Mouse (Mus musculus) brain, embryonic 14.5 days (tissue): ENCODE results near the gene Hnrnpa3. TPM values are rescaled to one million over a fixed set of nuclear protein-coding genes. Genes with fewer than 3 reads are reported as not detected.

ENCODE experiments used
- DNase-seq: peaks from one replicate; pipeline ENCODE4 v3.0.0-alpha.2; 2011; ENCODE audit warnings: low read depth
- CTCF ChIP-seq: fragments of 200-500 bp; IDR thresholded peaks from 2 replicates; pipeline ENCODE4 v1.5.1; 2012; ENCODE audit warnings: inconsistent platforms, mild to moderate bottlenecking, moderate library complexity, borderline replicate concordance; ENCODE audit not compliant: insufficient read depth, insufficient read length; ENCODE audit errors: extremely low read depth
- POLR2A ChIP-seq: fragments of 200-500 bp; IDR thresholded peaks from 2 replicates; pipeline ENCODE4 v1.6.1; 2012; ENCODE audit warnings: mild to moderate bottlenecking, inconsistent platforms, borderline replicate concordance; ENCODE audit not compliant: poor library complexity, insufficient read depth, insufficient read length, severe bottlenecking; ENCODE audit errors: extremely low read depth
- polyA plus RNA-seq: library from polyadenylated mRNA; depleted of rRNA; stranded (reverse); fragments of >200 nt; gene quantifications from 2 replicates; pipeline ENCODE4 v1.2.3, GENCODE M21; 2012; rRNA removed

The Hnrnpa3 gene
- polyA plus RNA-seq, 1 experiment = 481 TPM

- TF ChIP-seq CTCF (no peak), POLR2A (no peak)
- DNase-seq = peak; percentile 13
These were observed 43.5 kb downstream of the Hnrnpa3 start for GRCm38 (mm10) chr2:75702588-75702976.

DNA sequence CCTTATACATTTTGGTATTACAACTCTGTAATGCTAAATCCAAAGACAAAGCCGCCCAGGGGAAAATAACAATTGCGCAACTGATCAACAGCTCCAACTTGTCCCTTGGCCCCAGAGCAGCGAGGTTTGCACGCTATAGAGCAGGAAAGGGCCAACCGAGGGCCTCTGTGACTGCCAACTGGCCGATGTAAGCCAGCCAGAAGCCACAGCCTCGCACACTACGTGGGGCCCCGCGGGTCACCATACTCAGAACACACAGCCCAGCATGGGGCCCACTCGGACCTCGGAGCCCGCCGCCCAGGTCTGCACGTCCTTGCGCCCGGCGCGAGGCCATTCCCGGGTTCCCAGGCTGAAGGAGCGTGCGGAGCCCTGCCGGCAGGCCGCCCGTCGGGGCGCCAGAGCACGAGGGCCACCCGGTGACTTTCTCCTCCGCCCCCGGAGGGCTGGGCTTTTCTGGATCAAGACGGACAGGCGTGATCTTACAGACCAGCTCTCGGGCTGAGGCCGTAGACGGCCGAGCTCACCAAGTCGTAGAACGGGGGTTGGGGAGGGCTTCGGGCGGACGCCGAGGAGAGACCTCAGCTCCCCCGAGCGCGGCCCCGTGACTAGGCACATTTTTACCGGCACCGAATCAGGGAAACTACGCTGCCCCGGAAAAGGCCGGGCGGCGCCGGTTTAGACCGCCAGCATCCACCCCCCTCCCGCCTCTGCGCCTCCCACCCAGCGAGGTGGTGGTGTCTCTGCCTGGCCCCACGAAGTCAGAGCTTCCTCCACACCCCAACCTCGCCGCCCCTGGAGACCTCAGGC is 44.5 kb downstream of the Hnrnpa3 start:
- TF ChIP-seq CTCF (no peak), POLR2A (0 out of 2 replicates have a peak, but pooled peaks have one; percentile 6)
- peak; percentile 98 for DNase-seq

DNA sequence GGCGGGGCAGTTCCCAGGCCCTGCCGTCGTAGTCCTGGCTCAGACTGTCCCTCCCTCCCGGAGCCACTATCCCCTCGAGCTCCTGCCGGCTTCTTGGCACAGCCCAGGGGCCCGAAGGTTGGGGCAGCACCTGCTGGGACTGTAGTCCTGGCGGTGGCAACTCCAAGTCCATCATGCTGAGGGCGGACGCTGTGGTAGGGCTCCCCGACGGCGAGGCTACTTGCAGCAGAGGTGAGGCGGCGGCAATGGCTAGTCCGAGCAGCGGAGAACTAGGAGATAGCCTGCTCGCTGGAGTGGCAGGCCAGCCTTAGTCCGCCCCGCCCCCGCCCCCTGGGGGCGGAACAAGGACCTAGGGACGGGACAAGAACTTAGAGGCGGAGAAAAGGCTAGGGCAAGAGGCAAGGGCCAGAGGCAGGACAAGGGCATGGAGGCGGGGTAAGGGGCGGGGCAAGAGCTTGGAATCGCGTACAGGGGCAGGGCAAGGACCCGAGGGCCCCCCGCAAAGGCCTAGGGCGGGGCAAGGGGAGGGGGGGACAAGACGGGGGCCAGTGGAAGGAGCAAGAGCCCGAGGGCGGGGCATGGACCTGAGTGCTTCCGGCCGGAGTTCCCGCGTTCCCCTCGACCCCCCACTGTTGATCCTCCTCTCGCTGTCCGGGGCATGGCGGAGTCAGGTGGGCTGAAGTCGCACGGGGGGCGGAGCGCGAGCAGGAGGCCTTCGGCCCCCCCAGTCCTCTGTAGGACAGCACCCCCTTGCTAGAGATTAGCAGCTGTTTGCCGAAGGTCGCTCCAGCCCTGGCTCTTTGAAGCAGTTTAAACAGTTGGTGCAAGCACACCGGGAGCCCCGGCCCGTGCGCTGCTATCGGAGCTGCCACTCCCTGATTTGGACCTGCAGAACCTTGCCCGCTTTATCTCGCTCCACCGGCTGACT is 45.4 kb downstream of the Hnrnpa3 start, which contains the start of gene Nfe2l2:
Nfe2l2 (minus strand) TSS at position 408 of the 928 bp plus-strand sequence.
- TF ChIP-seq POLR2A (peak; percentile 24; the same call in 1 of the 2 replicates), CTCF (no peak)
- peak; percentile 94 for DNase-seq

GRCm38 (mm10) chr2:75705162-75705752 is 46.2 kb downstream of the Hnrnpa3 start:
- no peak for TF ChIP-seq POLR2A
- 0 out of 2 replicates have a peak, but pooled peaks have one; percentile 1 for TF ChIP-seq CTCF
- no peak for DNase-seq

DNA sequence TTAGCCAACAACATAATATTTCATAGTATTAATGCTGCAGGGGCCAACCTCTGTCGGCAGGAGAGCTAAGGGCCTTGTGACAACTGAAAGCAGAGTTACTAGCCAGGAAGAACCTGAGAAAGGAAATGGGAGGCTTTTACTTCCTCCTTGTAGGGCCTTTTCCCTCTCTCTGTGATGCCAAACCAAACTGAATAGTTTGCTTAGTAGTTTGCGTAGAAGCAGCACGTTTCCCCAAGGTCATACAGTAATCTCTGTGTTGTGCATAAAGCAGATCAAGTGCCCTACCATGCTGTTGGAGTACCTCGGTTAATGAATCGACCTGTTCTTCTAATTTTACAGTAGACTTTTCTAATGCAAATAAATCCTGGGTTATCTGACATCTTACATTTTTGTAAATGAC is 47.4 kb downstream of the Hnrnpa3 start:
- TF ChIP-seq POLR2A = no peak
- no peak for TF ChIP-seq CTCF

GRCm38 (mm10) chr2:75707420-75707819 is 48.4 kb downstream of the Hnrnpa3 start:
- TF ChIP-seq CTCF = no peak
- TF ChIP-seq POLR2A = no peak
- DNase-seq = no peak

More for the DNA sequence above, 47.4 kb downstream of the Hnrnpa3 start:
- DNase-seq = peak; percentile 31

- TF ChIP-seq CTCF (no peak), POLR2A (no peak)
- no peak for DNase-seq
These were observed 54.0 kb downstream of the Hnrnpa3 start for GRCm38 (mm10) chr2:75713083-75713482.

GRCm38 (mm10) chr2:75714766-75715165 is 55.7 kb downstream of the Hnrnpa3 start:
- no peak for TF ChIP-seq POLR2A
- TF ChIP-seq CTCF = no peak
- DNase-seq = no peak

- DNase-seq = peak; percentile 66
- TF ChIP-seq CTCF (no peak), POLR2A (no peak)
These were observed 57.3 kb downstream of the Hnrnpa3 start for GRCm38 (mm10) chr2:75716046-75717016.

Other genes starting within 250 kb of the Hnrnpa3 start
- 11.0 and 11.2 TPM in 2 replicates for gene Nfe2l2, start 45.4 kb downstream of the Hnrnpa3 start, polyA plus RNA-seq
- gene Agps, start 172.9 kb downstream of the Hnrnpa3 start, polyA plus RNA-seq = 17.5 and 21.5 TPM in 2 replicates